Mouse (Mus musculus): Measurements from ENCODE around the gene Lmtk3. TPM values are rescaled to one million over a fixed set of nuclear protein-coding genes. Genes with fewer than 3 reads are reported as not detected.

The Lmtk3 gene
- total and polyA plus RNA-seq, 2 experiments from 2014 or later, result 12.5 to 144 TPM

DNA sequence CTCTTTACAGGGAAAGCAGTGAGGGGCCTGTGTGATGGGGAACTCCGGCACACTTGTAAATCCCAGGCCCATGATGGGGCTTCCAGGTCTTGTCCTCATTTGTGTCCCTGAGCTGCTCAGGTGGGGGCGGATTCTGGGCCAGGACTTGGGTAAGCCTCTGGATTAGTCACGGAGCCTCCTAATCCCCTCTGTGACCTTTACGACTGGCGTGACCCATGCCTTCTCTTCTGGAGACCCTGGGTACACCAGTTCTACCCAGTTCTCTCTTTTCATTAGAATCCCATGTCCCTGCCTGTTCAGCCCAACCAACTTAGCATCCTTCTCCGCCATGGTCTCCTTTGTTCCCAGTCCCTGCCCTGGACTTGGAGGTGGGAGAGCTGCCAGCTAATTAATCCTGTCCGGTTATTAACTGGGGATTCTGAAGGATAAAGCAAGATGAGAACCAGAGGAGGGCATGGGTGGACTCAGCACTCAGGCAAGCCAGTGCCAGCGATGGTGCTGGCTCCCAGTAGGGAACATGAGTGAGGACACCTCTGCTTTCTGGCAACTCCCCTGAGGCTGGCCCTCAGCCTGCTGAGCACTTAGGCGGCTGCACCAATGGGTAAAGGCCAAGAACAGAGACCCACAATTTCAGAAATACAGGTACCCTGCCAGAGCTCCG is 31.9 kb downstream of the Lmtk3 start:
- Histone ChIP-seq H3K4me2 (ENCODE audit: low read depth) (peak overlapping the region; percentile 59), H3K4me3 (ENCODE audit: low read depth, low read length) (no peak overlapping the region), H3K27me3 (ENCODE audit: insufficient read depth, low read length) (no peaks in the 10 kb centered on the region), H3K4me1 (ENCODE audit: insufficient read depth) (peaks cover 14% of the 10 kb centered on the region), H3K36me3 (ENCODE audit: insufficient read depth) (peaks cover 25% of the 10 kb centered on the region), H3K9me3 (ENCODE audit: low read length) (no peaks in the 10 kb centered on the region), H3K27ac (ENCODE audit: low read depth, low read length) (peak overlapping the region; percentile 64; the same call in 1 of the 2 replicates), H3K9ac (peak overlapping the region; percentile 37; the same call in 1 of the 2 replicates)
- no peak for DNase-seq
- TF ChIP-seq CTCF (IDR thresholded peaks at IDR 0.05; ENCODE audit: low read depth), result no peak
- no peak for ATAC-seq
- WGBS, result 17% methylated on average over 10 of the region's 10 CpGs

DNA sequence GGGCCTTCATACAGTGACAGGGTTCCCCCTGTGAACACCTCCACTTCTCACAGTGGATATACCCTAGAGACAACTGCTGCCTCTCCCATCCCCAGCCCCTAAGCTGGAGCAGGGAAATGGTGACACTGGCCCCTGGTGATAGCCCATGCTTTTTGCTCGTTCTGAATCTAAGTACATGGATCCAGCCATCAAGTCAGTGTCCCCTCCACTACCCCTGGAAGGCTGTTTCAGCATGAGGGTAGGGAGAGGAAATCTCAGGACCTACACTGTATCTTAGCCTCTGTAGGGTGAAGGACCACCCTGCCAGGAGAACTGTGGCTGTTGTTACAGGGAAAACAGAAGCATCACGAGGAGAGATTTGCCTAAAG is 32.4 kb downstream of the Lmtk3 start:
- H3K9me3 ChIP-seq (ENCODE audit: low read length), result no peaks in the 10 kb centered on the region
- H3K4me1 ChIP-seq (ENCODE audit: insufficient read depth), result peaks cover 14% of the 10 kb centered on the region
- no peak for TF ChIP-seq CTCF (IDR thresholded peaks at IDR 0.05; ENCODE audit: low read depth)
- DNase-seq (no peak), ATAC-seq (no peak)
- H3K27me3 ChIP-seq (ENCODE audit: insufficient read depth, low read length), result no peaks in the 10 kb centered on the region
- H3K36me3 ChIP-seq (ENCODE audit: insufficient read depth), result peaks cover 20% of the 10 kb centered on the region
- no peak overlapping the region for H3K4me2 ChIP-seq (ENCODE audit: low read depth)
- no peak overlapping the region for H3K9ac ChIP-seq
- H3K4me3 ChIP-seq (ENCODE audit: low read depth, low read length), result no peak overlapping the region
- WGBS, result 21% methylated on average over 2 of the region's 2 CpGs
- H3K27ac ChIP-seq (ENCODE audit: low read depth, low read length), result 0 out of 2 replicates have a peak overlapping the region, but pooled peaks have one; percentile 54

DNA sequence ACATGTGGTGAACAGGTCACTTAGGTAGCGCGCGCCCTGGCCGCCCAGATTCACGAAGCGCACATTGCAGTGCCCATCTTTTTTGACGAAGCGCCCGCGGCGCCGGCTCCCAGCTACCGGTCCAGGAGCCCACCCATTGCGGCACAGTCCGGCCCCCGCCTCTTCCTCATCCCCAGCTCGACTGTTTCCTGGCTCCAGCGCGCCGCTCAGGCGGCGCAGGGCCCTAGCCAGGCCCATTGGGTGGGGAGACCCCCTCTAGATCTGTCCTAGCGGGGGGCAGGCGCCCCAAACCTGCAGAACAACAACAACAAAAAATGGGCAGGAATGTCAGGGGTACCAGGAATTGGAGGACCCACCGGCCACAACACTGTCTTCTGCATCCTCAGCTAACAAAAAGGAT is 36.3 kb downstream of the Lmtk3 start:
- peaks cover 8% of the 10 kb centered on the region for H3K4me1 ChIP-seq (ENCODE audit: insufficient read depth)
- no peak overlapping the region for H3K4me3 ChIP-seq (ENCODE audit: low read depth, low read length)
- ATAC-seq, result no peak
- H3K4me2 ChIP-seq (ENCODE audit: low read depth), result peak overlapping the region; percentile 13; the same call in 1 of the 2 replicates
- no peaks in the 10 kb centered on the region for H3K9me3 ChIP-seq (ENCODE audit: low read length)
- H3K9ac ChIP-seq, result no peak overlapping the region
- peaks cover 11% of the 10 kb centered on the region for H3K36me3 ChIP-seq (ENCODE audit: insufficient read depth)
- no peak for DNase-seq
- no peak overlapping the region for H3K27ac ChIP-seq (ENCODE audit: low read depth, low read length)
- TF ChIP-seq CTCF (IDR thresholded peaks at IDR 0.05; ENCODE audit: low read depth), result no peak
- WGBS, result 21% methylated on average over 25 of the region's 25 CpGs
- no peaks in the 10 kb centered on the region for H3K27me3 ChIP-seq (ENCODE audit: insufficient read depth, low read length)

DNA sequence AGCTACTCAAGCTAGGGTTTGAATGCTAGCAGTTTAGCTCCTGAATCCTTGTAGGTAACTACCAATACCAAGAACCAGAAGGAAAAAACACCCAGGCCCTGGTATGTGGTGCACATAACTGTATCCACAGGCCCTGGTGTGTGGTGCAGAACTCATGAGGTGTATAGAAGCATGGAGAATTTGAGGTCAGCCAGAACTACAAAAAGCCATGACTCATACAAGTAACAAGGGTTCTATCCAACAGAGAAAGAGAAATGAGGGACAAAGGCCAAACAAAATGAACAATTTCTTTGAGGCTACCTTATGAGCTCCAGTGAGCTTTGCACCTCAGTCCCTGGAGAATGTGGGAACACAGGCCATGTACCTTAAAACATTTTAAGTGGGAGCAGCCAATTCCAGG is 37.4 kb downstream of the Lmtk3 start:
- H3K27ac ChIP-seq (ENCODE audit: low read depth, low read length), result no peak overlapping the region
- ATAC-seq, result no peak
- H3K9ac ChIP-seq, result no peak overlapping the region
- H3K9me3 ChIP-seq (ENCODE audit: low read length), result no peaks in the 10 kb centered on the region
- no peak for TF ChIP-seq CTCF (IDR thresholded peaks at IDR 0.05; ENCODE audit: low read depth)
- no peak overlapping the region for H3K4me2 ChIP-seq (ENCODE audit: low read depth)
- H3K36me3 ChIP-seq (ENCODE audit: insufficient read depth), result peaks cover 22% of the 10 kb centered on the region
- DNase-seq, result no peak
- H3K4me1 ChIP-seq (ENCODE audit: insufficient read depth), result no peaks in the 10 kb centered on the region
- H3K4me3 ChIP-seq (ENCODE audit: low read depth, low read length), result no peak overlapping the region
- H3K27me3 ChIP-seq (ENCODE audit: insufficient read depth, low read length), result no peaks in the 10 kb centered on the region

DNA sequence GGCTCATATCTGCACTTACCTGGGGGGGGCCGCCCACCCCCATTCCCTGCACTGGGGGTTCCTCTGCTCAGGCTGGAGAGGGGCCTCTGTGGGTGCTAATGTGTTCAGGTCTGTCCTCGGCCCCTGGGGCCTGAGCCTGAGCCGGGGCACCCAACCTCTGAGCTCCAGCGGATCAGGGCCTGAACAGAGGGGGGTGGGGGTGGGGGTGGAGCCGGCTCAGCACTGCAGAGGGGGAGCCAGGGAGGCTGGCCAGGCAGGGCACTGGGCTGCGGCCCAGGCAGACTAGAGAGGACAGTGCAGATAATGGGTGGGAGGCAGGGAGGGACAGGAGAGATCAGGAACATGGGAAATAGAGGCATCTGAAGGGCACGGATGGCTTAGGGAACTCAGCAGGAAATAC is 41.1 kb downstream of the Lmtk3 start, which contains the start of gene Kcnj14:
Gene Kcnj14 (minus strand): TSS at position 185 of the 400 bp plus-strand sequence.
- ATAC-seq (no peak; the same call in 1 of the 2 replicates), DNase-seq (no peak)
- no peak within 1 kb of the TSS for H3K27ac ChIP-seq (ENCODE audit: low read depth, low read length)
- no peaks in the 10 kb centered on the region for H3K27me3 ChIP-seq (ENCODE audit: insufficient read depth, low read length)
- TF ChIP-seq CTCF (IDR thresholded peaks at IDR 0.05; ENCODE audit: low read depth), result no peak
- WGBS, result 75% methylated on average over 6 of the region's 7 CpGs
- H3K9ac ChIP-seq, result no peak within 1 kb of the TSS
- H3K9me3 ChIP-seq (ENCODE audit: low read length), result no peaks in the 10 kb centered on the region
- no peaks in the 10 kb centered on the region for H3K4me1 ChIP-seq (ENCODE audit: insufficient read depth)
- H3K4me3 ChIP-seq (ENCODE audit: low read depth, low read length), result no peak within 1 kb of the TSS
- H3K36me3 ChIP-seq (ENCODE audit: insufficient read depth), result peaks cover 51% of the 10 kb centered on the region
- no peak within 1 kb of the TSS for H3K4me2 ChIP-seq (ENCODE audit: low read depth)

DNA sequence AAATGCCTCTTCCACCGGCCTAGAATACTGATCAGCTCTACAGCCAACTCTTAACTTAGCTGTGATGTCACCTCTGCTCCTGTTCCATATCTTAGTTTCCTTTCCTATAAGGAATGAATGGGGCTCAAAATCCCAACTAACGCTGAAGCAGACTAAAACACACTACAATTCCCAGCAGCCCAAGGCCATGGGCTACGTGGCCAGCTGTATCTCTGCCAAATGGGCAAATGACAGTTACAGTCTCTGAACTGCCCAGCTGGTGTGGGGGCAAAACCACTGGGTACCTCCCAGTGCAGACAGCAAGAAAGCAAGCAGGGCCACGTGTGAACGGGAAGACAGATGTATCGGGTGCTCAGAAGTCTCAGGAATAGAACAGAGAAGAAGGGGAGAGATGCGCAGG is 43.1 kb downstream of the Lmtk3 start:
- Histone ChIP-seq H3K4me1 (ENCODE audit: insufficient read depth) (no peaks in the 10 kb centered on the region), H3K27me3 (ENCODE audit: insufficient read depth, low read length) (peaks cover 2% of the 10 kb centered on the region), H3K9me3 (ENCODE audit: low read length) (no peaks in the 10 kb centered on the region), H3K4me3 (ENCODE audit: low read depth, low read length) (no peak overlapping the region), H3K9ac (no peak overlapping the region), H3K36me3 (ENCODE audit: insufficient read depth) (peaks cover 51% of the 10 kb centered on the region), H3K4me2 (ENCODE audit: low read depth) (no peak overlapping the region), H3K27ac (ENCODE audit: low read depth, low read length) (no peak overlapping the region)
- no peak for ATAC-seq
- 89% methylated on average over 7 of the region's 7 CpGs for WGBS
- DNase-seq, result no peak
- TF ChIP-seq CTCF (IDR thresholded peaks at IDR 0.05; ENCODE audit: low read depth), result no peak

DNA sequence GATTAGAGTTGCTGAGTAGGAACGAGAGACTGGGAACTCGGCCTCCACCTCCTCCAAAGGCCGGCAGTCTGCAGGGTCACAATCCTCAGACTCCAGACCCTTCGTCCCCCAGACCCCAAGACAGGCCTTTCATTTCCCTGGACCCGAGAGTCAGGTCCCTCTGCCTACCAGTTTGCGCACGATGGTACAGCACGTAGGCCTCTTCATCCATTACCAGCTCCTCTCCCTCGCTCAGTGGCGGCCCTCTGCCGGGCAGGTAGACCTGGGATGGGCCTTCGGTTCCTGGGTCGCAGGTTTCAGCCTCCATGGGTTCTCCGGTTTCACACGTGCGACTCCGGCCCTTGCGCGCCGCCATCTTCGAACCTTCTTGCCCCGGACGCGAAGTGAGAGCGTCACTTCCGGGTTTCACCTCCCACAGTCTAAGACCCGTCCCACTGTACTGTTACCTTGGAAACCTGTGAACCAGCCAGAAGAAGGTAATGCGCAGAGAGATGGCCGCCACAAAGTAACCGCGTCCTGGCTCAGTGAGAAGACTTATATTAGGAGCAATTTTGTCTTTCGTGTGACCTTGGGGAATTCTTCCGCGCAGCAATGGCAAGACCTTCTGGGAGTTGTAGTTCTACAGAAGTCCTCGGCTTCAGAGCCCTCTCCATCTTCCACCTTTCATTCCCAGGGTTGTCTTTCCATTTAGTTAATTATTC is 47.0 kb downstream of the Lmtk3 start, which contains the start of gene Grwd1:
Gene Grwd1 (minus strand): TSS at position 518 of the 701 bp plus-strand sequence.
- peaks cover 40% of the 10 kb centered on the region for H3K27me3 ChIP-seq (ENCODE audit: insufficient read depth, low read length)
- peak within 1 kb of the TSS; percentile 51 for H3K9ac ChIP-seq
- 2% methylated on average over 35 of the region's 35 CpGs for WGBS
- TF ChIP-seq CTCF (IDR thresholded peaks at IDR 0.05; ENCODE audit: low read depth), result 0 out of 2 replicates have a peak, but pooled peaks have one; percentile 14
- DNase-seq (peak; percentile 95), ATAC-seq (peak; percentile 94)
- H3K27ac ChIP-seq (ENCODE audit: low read depth, low read length), result peak within 1 kb of the TSS; percentile 70; the same call in 1 of the 2 replicates
- H3K36me3 ChIP-seq (ENCODE audit: insufficient read depth), result peaks cover 33% of the 10 kb centered on the region
- H3K4me3 ChIP-seq (ENCODE audit: low read depth, low read length), result peak within 1 kb of the TSS; percentile 88
- no peaks in the 10 kb centered on the region for H3K9me3 ChIP-seq (ENCODE audit: low read length)
- peak within 1 kb of the TSS; percentile 84 for H3K4me2 ChIP-seq (ENCODE audit: low read depth)
- H3K4me1 ChIP-seq (ENCODE audit: insufficient read depth), result no peaks in the 10 kb centered on the region

Measured in forebrain, postnatal 0 days (tissue).